Mouse (Mus musculus) induced T-regulatory cell, adult 2 months (primary cell): ENCODE measurements around the gene Gfm2.
A peak's percentile ranks its signal among the peaks of the same experiment; 100 is the strongest.

Experiments
- DNase-seq: peaks from one replicate; pipeline ENCODE4 v3.0.0-alpha.2; 2012; ENCODE audit warnings: low read depth

Gfm2 gene

GRCm38 (mm10) chr13:97192649-97193048 is 54.9 kb downstream of the Gfm2 start:
- DNase-seq, result no peak

GRCm38 (mm10) chr13:97193420-97193819 is 55.7 kb downstream of the Gfm2 start:
- no peak for DNase-seq

GRCm38 (mm10) chr13:97196186-97196924 is 58.6 kb downstream of the Gfm2 start:
- DNase-seq, result no peak

DNA sequence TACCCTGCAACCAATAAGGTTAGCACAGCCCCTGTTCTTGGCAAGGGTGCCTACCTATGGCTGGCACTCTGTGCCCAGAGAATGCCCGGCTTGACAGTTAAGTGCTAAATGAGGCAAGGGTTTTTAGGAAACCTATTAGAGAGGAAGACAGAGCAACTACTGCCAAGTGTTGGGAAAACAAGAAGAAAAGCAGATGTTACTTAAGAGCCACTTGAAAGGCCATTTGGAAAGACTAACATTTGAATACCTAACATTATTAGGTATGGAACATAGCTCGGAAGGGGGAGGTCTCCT is 59.1 kb downstream of the Gfm2 start:
- no peak for DNase-seq

GRCm38 (mm10) chr13:97197932-97198562 is 60.3 kb downstream of the Gfm2 start, which contains the start of gene Hexb:
Gene Hexb (minus strand): TSS chr13:97198357.
- DNase-seq, result peak; percentile 93

DNA sequence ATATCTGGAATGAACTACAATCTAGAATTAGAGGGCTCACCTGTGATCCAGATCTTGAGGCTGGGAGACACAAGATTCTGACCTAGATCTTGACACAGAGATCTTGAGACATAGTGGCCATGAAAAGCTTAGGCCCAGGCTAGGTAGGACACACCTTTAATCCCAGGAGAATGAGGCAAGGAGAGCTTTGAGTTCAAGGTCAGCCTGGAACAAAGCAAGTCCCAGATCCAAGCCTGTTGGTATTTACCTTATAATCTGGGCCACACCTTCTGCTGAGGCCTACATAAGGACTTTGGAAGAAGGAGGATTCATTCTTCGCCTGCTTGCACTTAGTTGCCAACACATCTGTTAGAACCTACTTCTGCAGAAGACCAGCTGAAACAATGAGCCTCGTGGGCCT is 61.4 kb downstream of the Gfm2 start:
- DNase-seq, result no peak

DNA sequence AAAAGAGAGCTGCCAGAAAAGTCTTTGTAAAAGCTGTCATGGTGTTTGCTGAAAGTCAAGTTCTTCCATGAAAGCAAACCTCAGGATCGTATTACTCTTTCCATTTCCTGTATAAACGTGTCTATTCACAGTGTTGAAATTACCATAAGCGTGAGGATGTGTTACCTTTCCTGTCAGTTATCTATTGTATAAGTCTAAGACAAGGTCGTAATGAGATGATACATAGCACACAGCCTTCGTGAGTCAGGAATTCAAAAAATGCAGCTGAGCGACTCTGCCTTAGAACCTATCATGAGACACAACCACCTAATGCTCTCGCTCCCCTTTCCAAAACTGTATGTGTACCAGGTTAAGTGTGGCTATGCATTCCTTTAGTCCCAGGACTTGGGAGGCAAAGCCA is 63.3 kb downstream of the Gfm2 start:
- DNase-seq, result no peak

DNA sequence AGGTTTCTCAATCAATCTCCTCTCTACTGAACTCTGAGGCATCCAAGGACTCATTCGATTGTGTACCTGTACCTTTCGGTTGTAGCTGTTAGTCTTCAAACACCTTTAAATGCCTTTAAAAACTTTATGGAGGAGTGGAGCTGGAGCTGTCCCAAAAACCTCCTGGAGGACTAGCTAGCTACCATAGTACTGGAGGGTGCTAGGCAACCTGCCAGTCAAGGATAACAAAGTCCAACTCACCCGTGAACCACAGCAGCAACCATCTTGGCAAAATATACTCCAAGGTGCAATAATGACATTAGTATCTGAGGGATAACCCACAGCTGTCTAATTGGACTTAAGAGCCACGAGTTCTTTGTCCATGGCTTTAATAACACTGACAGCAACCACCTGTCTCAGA is 64.2 kb downstream of the Gfm2 start:
- DNase-seq, result no peak

GRCm38 (mm10) chr13:97205052-97205701 is 67.4 kb downstream of the Gfm2 start:
- DNase-seq, result peak; percentile 93

DNA sequence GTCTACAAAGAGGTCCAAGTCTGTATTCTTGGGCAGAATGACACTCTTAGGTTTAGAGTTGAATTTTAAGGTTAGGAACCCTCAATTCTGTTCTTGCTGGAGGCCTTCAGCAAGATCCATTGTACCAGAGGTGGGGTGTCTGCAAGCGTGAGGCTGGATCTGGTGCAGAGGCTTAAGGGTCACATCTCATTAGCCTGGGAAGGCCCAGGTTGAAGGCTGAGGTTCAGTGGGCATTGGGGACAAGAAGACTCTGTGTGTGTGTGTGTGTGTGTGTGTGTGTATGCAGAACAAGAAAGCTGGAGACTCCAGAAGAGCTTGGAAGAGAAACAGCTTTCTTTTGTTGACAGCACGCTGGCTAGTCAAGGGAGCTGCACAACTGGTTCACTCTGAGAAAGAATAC is 68.3 kb downstream of the Gfm2 start:
- no peak for DNase-seq

DNA sequence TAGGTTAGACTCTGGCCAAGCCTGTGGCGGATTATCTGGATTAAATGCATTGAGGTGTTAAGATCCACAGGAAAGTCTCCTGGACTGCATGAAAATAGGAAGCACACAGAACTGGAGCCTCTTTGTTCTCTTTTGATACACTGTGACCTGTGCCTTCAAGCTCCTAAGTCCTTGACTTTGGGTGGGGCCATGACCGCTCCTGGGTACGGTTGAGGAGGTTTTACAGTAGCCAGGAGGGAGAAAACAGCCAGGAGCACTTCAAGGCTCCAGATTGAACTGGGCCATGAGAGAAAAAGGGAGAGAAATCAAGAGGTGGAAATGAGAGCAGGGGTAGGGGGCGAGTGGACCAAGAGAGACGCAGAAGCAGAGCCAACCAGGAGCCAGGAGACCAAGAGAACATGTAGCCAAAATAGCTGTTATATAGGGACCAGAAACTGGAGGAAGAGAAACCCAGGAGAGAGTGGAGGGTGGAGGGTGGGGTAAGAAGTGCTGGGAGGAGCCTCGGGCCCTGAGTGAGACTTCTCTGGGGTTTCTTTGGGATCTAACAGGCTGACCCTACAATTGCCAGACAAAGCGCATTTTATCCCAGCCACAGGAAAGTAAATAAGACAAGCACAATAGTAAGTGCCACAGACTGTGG is 69.9 kb downstream of the Gfm2 start:
- DNase-seq, result peak; percentile 13

GRCm38 (mm10) chr13:97208112-97208478 is 70.4 kb downstream of the Gfm2 start:
- peak; percentile 88 for DNase-seq

DNA sequence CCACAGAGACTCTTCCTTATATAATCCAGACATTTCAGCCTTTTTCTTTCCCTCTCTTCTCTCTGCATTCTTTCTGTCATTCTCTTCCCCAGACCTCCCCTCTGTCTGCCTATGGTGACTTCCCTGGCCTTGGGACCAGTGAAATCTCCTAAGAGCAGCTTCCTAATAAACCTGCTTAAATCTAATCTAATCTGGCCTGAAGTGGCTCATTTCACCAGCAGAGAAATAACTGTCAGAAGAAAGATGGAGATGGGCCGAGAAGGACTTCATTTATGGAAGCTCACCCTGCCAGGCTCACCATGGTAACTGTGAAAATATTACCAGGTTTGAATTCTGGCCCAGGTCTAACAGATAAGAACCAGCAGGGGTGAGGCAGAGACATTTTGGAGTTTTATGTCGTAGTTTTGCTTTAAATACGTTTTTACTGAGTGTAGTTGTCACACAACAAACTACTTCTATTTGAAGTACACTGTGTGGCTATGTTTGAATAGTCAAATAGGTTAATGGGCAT is 70.8 kb downstream of the Gfm2 start:
- no peak for DNase-seq

- DNase-seq, result no peak
These were observed 77.0 kb downstream of the Gfm2 start for GRCm38 (mm10) chr13:97214583-97215268.

GRCm38 (mm10) chr13:97215563-97215962 is 77.8 kb downstream of the Gfm2 start:
- DNase-seq, result no peak

- DNase-seq, result no peak
These were observed 78.5 kb downstream of the Gfm2 start for GRCm38 (mm10) chr13:97216196-97216595.

DNA sequence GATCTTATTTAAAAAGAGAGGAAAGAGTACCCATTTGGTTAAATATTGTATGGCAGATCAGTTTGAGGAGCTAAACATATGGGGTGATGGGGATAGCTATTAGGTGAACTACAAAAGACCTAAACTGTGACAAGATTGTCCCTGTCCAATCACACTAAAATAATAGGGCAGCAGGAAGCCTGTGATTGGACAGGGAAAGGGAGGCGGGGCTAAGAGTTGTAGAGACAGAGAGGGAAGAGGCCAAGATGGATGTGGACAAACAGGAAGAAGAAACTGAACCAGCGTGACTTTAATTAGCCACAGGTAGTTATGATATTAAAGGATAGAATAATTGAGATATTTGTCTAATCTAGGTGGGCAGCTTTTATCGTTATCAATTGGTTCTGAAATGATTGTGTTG is 82.3 kb downstream of the Gfm2 start:
- DNase-seq, result no peak

DNA sequence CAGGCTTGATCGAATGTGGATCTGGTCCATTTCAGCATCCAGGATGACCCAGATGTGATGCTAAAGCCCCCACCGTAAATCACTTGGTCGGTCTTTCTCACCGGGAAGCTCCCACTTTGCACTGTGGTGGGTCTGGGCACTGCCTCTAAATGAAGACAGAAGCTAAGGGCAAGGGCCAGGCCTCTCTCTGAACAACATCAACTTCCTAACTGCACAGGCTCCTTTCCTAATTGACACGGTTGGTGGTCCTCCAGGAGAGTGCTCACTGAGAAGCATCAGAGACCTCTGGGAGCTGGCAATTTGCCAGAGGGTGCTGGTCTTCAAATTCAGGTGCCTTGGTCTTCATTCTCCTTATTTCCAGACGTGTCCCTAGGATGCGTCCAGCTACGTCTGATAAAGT is 86.1 kb downstream of the Gfm2 start:
- DNase-seq, result no peak

DNA sequence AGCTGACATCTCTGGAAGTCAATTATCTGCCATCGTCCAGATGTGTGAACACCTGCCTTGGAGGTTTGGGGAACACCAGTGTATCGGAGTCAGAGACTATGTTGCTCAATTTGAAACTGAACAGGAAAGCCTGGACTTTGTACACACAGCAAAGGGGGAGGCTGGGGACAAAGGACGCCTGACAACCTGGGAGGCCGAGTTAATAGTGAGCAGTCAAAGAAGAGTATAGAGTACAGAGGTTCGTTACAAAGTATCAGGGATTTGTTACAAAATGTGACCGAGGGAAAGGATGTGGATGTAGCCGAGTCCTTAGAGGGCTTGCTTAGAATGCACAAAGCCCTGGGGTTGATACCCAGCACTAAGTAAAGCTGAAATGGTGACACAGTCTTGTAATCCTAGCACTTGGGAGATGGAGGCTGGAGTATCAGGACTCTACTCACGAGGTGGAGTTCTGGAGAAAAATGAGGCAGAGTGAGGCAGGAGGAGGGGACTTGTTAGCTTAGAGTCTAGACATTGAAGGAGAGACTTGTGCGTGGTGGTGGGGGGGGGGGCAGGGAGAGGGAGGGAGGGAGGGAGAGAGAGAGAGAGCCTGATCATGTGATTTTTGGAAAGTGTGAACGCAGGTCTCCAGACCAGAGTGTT is 86.7 kb downstream of the Gfm2 start:
- DNase-seq, result no peak

DNA sequence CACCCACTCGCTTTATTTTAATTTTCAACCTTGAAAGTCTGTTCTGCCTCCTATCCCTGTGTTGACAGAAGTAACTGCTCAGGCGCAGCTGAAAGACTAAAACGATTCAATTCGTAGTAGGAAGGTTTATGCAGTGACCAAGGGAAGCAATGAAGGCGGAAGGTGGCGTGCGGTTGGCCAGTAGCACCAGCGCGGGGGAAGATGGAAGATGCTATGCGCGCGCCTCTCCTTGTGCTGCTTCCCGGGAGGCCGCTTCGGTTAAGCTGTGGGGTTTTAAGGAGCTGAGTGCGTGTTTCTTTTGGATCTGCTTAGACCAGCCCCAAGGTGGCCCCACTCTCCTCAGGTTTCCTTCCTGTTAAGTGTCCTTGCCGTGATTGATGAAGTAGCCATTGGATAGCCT is 87.4 kb downstream of the Gfm2 start:
- no peak for DNase-seq

DNA sequence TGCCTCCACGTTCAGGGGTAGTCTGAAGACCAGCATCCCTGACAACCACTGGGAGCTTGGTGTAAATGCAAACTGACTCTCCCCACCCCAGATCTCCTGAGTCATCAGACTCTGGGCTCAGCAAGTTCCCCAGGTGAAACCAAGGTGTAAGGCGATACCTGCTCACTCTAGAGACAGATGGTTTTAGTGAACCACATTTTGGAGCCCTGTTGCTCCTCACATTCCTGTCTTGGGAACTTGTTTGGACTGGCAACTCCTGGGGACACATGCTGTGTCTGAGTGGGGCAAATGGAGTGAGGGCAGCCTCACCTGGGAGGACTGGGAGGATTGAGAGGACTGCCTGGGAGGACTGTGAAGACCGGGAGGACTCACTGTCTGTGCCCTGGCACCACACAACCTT is 90.1 kb downstream of the Gfm2 start:
- DNase-seq, result no peak

DNA sequence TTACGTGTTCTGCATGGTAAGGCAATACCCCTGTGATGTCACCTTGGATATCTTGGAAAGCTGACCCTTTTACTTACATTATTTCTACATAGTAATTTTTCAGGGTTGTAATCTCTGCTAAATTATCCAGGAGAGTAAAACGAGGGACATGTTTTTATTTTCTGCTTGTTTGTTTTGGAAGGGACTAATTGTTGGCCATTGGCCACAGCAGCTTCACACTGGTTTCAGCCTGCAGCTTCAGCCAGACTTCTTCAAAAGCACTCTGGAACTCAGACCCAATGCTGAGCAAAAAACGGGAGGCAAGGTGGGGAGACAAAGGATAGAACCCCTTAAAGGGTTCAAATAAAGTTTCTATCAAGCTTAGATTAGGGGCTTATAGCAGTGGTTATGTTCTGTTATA is 92.4 kb downstream of the Gfm2 start:
- no peak for DNase-seq
